Comparison of ENCODE assay signal across 8 mouse cellular contexts in genomic region chr19:34474991-34475971, GRCm38 (mm10). TPM values are rescaled to one million over a fixed set of nuclear protein-coding genes. Genes with fewer than 3 reads are reported as not detected.
DNase-seq lines count a peak whose midpoint lies in the region; ATAC-seq and TF ChIP-seq lines count a peak whose summit lies in the region.

TSS of gene Ch25h (minus strand) at chr19:34475164.

- intact Hi-C loops in heart, adult 2 months (cut with DNase I) = loop anchor here (2.0 kb wide), 1 partner anchor 30 kb away; no protein-coding TSS in a partner anchor

- no peak for ATAC-seq in intestine, postnatal 0 days
- no peak for ATAC-seq in liver, embryonic 14.5 days (ENCODE audit: insufficient read depth)

- no peaks in the 10 kb centered on the region for H3K9me3 ChIP-seq in intestine, postnatal 0 days (ENCODE audit: control insufficient read depth)
- H3K9me3 ChIP-seq in liver, embryonic 14.5 days (ENCODE audit: control insufficient read depth, low read length) = no peaks in the 10 kb centered on the region

- peak within 1 kb of the TSS; percentile 0 for H3ac ChIP-seq in myocyte (ENCODE audit: control insufficient read depth, insufficient read length)

- peak within 1 kb of the TSS; percentile 64 for H3K4me3 ChIP-seq in heart, adult 2 months
- peak within 1 kb of the TSS; percentile 62 for H3K4me3 ChIP-seq in intestine, postnatal 0 days (ENCODE audit: low read depth, low read length)
- H3K4me3 ChIP-seq in liver, embryonic 14.5 days (ENCODE audit: insufficient read depth in 1 of 2, low read depth in 2 of 2, low read length in 2 of 2) = peak within 1 kb of the TSS; percentile 41 to 44
- peak within 1 kb of the TSS; percentile 53 for H3K4me3 ChIP-seq in myocyte

- TF ChIP-seq EP300 in heart, adult 2 months (IDR thresholded peaks at IDR 0.05; ENCODE audit: insufficient read depth, low read depth, low read length) = no peak
- TF ChIP-seq EP300 in liver, embryonic 14.5 days (IDR thresholded peaks at IDR 0.05; ENCODE audit: low read depth) = no peak

- peak within 1 kb of the TSS; percentile 44 for H3K9ac ChIP-seq in heart, adult 2 months (ENCODE audit: low read depth, low read length)
- H3K9ac ChIP-seq in intestine, postnatal 0 days (ENCODE audit: low read depth, low read length) = 0 out of 2 replicates have a peak within 1 kb of the TSS, but pooled peaks have one; percentile 17
- no peak within 1 kb of the TSS for H3K9ac ChIP-seq in liver, embryonic 14.5 days (replicated peaks)

- TF ChIP-seq CTCF in heart, adult 2 months (IDR thresholded peaks at IDR 0.05) = no peak
- no peak for TF ChIP-seq CTCF in intestine, postnatal 0 days (IDR thresholded peaks at IDR 0.05; ENCODE audit: low read depth)
- TF ChIP-seq CTCF in liver, embryonic 14.5 days (IDR thresholded peaks at IDR 0.05; ENCODE audit: low read depth) = no peak

- H3K36me3 ChIP-seq in heart, adult 2 months (ENCODE audit: control insufficient read depth, insufficient read depth, low read length) = no peaks in the 10 kb centered on the region
- no peaks in the 10 kb centered on the region for H3K36me3 ChIP-seq in intestine, postnatal 0 days (ENCODE audit: control insufficient read depth, insufficient read depth)
- no peaks in the 10 kb centered on the region for H3K36me3 ChIP-seq in liver, embryonic 14.5 days (replicated peaks; ENCODE audit: control insufficient read depth, insufficient read depth, low read depth)
- H3K36me3 ChIP-seq in myocyte (ENCODE audit: control insufficient read depth, insufficient read depth) = no peaks in the 10 kb centered on the region

- WGBS in heart, adult 2 months = 3% methylated on average over 35 of the region's 35 CpGs
- WGBS in intestine, postnatal 0 days = 2% methylated on average over 35 of the region's 35 CpGs
- 1% methylated on average over 35 of the region's 35 CpGs for WGBS in liver, embryonic 14.5 days (ENCODE audit: insufficient replicate concordance)

- peak within 1 kb of the TSS; percentile 95 for H3K4me2 ChIP-seq in intestine, postnatal 0 days (replicated peaks; ENCODE audit: low read depth)
- peak within 1 kb of the TSS; percentile 67 for H3K4me2 ChIP-seq in liver, embryonic 14.5 days (ENCODE audit: low read depth)
- peak within 1 kb of the TSS; percentile 99 for H3K4me2 ChIP-seq in myocyte (ENCODE audit: low read depth)

- H3K4me1 ChIP-seq in heart, adult 2 months (ENCODE audit: control insufficient read depth, insufficient read depth, low read length) = peaks cover 4% of the 10 kb centered on the region
- no peaks in the 10 kb centered on the region; the same call in 1 of the 2 replicates for H3K4me1 ChIP-seq in intestine, postnatal 0 days (replicated peaks; ENCODE audit: control insufficient read depth, insufficient read depth, low read length)
- H3K4me1 ChIP-seq in liver, embryonic 14.5 days (replicated peaks; ENCODE audit: control insufficient read depth in 2 of 2, insufficient read depth in 2 of 2, low read length in 1 of 2) = no peaks in the 10 kb centered on the region; a peak in 1 of 4 replicates

- H3K79me2 ChIP-seq in heart, adult 2 months (replicated peaks; ENCODE audit: control insufficient read depth, insufficient read depth, low read length) = no peaks in the 10 kb centered on the region
- H3K79me2 ChIP-seq in myocyte (ENCODE audit: control insufficient read depth, insufficient read depth) = no peaks in the 10 kb centered on the region

- H3K27me3 ChIP-seq in heart, adult 2 months (ENCODE audit: control insufficient read depth, insufficient read depth, low read length) = no peaks in the 10 kb centered on the region; the same call in 1 of the 2 replicates
- H3K27me3 ChIP-seq in intestine, postnatal 0 days (replicated peaks; ENCODE audit: control insufficient read depth, insufficient read depth, low read length) = peaks cover 28% of the 10 kb centered on the region
- H3K27me3 ChIP-seq in liver, embryonic 14.5 days (ENCODE audit: control insufficient read depth, insufficient read depth, low read length) = peaks cover 33% of the 10 kb centered on the region
- no peaks in the 10 kb centered on the region for H3K27me3 ChIP-seq in myocyte (ENCODE audit: control insufficient read depth, insufficient read depth, insufficient read length)

- H3K27ac ChIP-seq in heart, adult 2 months = peak within 1 kb of the TSS; percentile 51
- no peak within 1 kb of the TSS for H3K27ac ChIP-seq in intestine, postnatal 0 days (ENCODE audit: low read depth, low read length)
- no peak within 1 kb of the TSS for H3K27ac ChIP-seq in liver, embryonic 14.5 days

- peak; percentile 61 for DNase-seq in kidney, adult 18-20 months
- DNase-seq in kidney, adult 11 months = no peak
- DNase-seq in embryo, embryonic 10.5 days (ENCODE audit: low spot score) = peak; percentile 80
- peak; percentile 71 to 75 for DNase-seq in heart, adult 2 months
- no peak for DNase-seq in liver, embryonic 14.5 days (ENCODE audit: low read depth in 3 of 3, low spot score in 3 of 3)
- peak; percentile 26 to 46 for DNase-seq in thymus, adult 18-20 months

- no peak; the same call in 1 of the 2 replicates for TF ChIP-seq POLR2A in heart, adult 2 months (IDR thresholded peaks at IDR 0.05; ENCODE audit: insufficient read depth, low read depth, low read length)
- TF ChIP-seq POLR2A in myocyte (IDR thresholded peaks at IDR 0.05; ENCODE audit: insufficient read length, low read depth) = peak; percentile 85

TF ChIP-seq in myocyte, 11 proteins besides CTCF, POLR2A, EP300 and RAD21:
- TF ChIP-seq MYOG (IDR thresholded peaks at IDR 0.05; ENCODE audit: control insufficient read depth in 1 of 3, insufficient read depth in 1 of 3, insufficient read length in 2 of 3, low read depth in 2 of 3) (no peak), POLR2AphosphoS2 (IDR thresholded peaks at IDR 0.05; ENCODE audit: insufficient read length, low read depth) (peak; percentile 91)
TF ChIP-seq in myocyte: peak in this region for 1.

RNA-seq across cellular contexts. Expression of gene Ch25h, which starts in this region (rescaled TPM):
- total RNA-seq in heart, adult 2 months (2021) = under 1 TPM; 0.16 to 0.34 TPM
- 2.4 and 3.2 TPM in 2 replicates for polyA plus RNA-seq in heart, adult 2 months (2012; rRNA removed)
- 3.2 and 3.5 TPM in 2 replicates for polyA plus RNA-seq in intestine, postnatal 0 days (2015; fragmentation: Nextera tagmentation; extraction: Ambion mirVana)
- 0.15 and 0.29 TPM in 2 replicates for polyA plus RNA-seq in liver, embryonic 14.5 days (2012; rRNA removed)
- polyA plus RNA-seq in liver, embryonic 14.5 days (2014; fragmentation: Nextera tagmentation; extraction: Ambion mirVana) = not detected in 2 replicates
- polyA plus RNA-seq in myocyte (2012; fragmentation: generic; extraction: Trizol) = 9.9 TPM

Comparison
In these comparisons a context has a peak if more than half of its experiments do, and no peak if none do; other contexts are left out.
1. DNase-seq: peak in kidney, adult 18-20 months (single experiment), embryo, embryonic 10.5 days (single experiment), heart, adult 2 months (2 of 2) and thymus, adult 18-20 months (2 of 2); none in kidney, adult 11 months (single experiment) and liver, embryonic 14.5 days (0 of 3).
2. Peak in every context shown above with its lines, with median percentiles within 50 percentile points of each other: H3K4me3 ChIP-seq and H3K4me2 ChIP-seq.